Mouse (Mus musculus) ES-E14 (cell line): ENCODE results near the gene Nptx2.

Source experiments
- CHD2 ChIP-seq: IDR thresholded peaks from 2 replicates; pipeline ENCODE4 v1.6.1; 2014; ENCODE audit warnings: mild to moderate bottlenecking, low read depth, low read length, inconsistent platforms
- MAFK ChIP-seq: IDR thresholded peaks from 2 replicates; pipeline ENCODE4 v1.6.1; 2014; ENCODE audit warnings: mild to moderate bottlenecking, low read depth, low read length, inconsistent platforms; ENCODE audit not compliant: insufficient read depth
- ZC3H11A ChIP-seq: IDR thresholded peaks from 2 replicates; pipeline ENCODE4 v1.6.1; 2012; ENCODE audit warnings: low read depth, mild to moderate bottlenecking, inconsistent platforms, low read length, borderline replicate concordance
- ZNF384 ChIP-seq: IDR thresholded peaks from 2 replicates; pipeline ENCODE4 v1.6.1; 2012; ENCODE audit warnings: low read depth, low read length, inconsistent platforms

DNA sequence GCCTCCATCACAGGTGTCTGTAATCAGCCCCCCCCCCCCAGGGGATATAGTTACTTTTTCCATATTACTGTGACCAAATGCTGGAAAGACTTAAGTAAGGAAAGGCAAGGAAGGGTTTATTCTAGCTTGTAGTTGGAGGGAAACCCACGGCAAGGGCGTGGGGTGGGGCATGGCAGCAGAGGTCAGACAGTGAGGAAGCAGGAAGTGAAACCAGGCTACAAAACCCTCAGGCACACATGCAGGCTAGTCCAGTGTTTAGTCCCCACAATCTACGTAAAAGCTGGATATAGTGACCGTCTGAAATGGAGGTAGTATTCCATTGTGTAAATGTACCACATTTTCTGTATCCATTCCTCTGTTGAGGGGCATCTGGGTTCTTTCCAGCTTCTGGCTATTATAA is 30.5 kb upstream of the Nptx2 start:
- TF ChIP-seq ZC3H11A, result no peak
- TF ChIP-seq CHD2, result no peak
- no peak for TF ChIP-seq MAFK
- TF ChIP-seq ZNF384, result no peak
